Mouse (Mus musculus) limb, embryonic 13.5 days (tissue): Measurements from ENCODE around the gene BC037034. TPM values are rescaled to one million over a fixed set of nuclear protein-coding genes. Genes with fewer than 3 reads are reported as not detected.
"Not testable (repeated sequence)": the region's sequence is repeated elsewhere in the genome, so short reads cannot be mapped to it uniquely, and the experiment has no call there.

Experiments
- ATAC-seq: fragments of 200-750 bp; cut with Nextera tagmentation; 2 replicates; pipeline ENCODE4 v1.8.0; 2017; ENCODE audit warnings: low read depth, moderate number of reproducible peaks, moderate TSS enrichment; ENCODE audit not compliant: low FRiP score
- H3K27ac ChIP-seq: fragments of 300-500 bp; sonication (generic); 2 replicates; pipeline ENCODE4 v1.5.1; 2015; ENCODE audit warnings: inconsistent platforms, mild to moderate bottlenecking, moderate library complexity
- H3K27me3 ChIP-seq: fragments of 300-500 bp; sonication (generic); 2 replicates; pipeline ENCODE4 v1.6.1; 2015; ENCODE audit warnings: mild to moderate bottlenecking, inconsistent platforms
- H3K36me3 ChIP-seq: fragments of 300-500 bp; sonication (generic); 2 replicates; pipeline ENCODE4 v1.6.1; 2015; ENCODE audit warnings: inconsistent platforms, mild to moderate bottlenecking, moderate library complexity
- H3K4me1 ChIP-seq: fragments of 300-500 bp; sonication (generic); 2 replicates; pipeline ENCODE4 v1.6.1; 2015; ENCODE audit warnings: inconsistent platforms
- H3K4me2 ChIP-seq: fragments of 300-500 bp; sonication (generic); replicated peaks from 2 replicates; pipeline ENCODE4 v1.6.1; 2015; ENCODE audit warnings: inconsistent platforms, mild to moderate bottlenecking, moderate library complexity
- H3K4me3 ChIP-seq: fragments of 300-500 bp; sonication (generic); 2 replicates; pipeline ENCODE4 v1.5.1; 2015; ENCODE audit warnings: moderate library complexity, mild to moderate bottlenecking, inconsistent platforms
- H3K9ac ChIP-seq: fragments of 300-500 bp; sonication (generic); 2 replicates; pipeline ENCODE4 v1.6.1; 2015; ENCODE audit warnings: mild to moderate bottlenecking, inconsistent platforms
- H3K9me3 ChIP-seq: fragments of 300-500 bp; sonication (generic); 2 replicates; pipeline ENCODE4 v1.6.1; 2016; ENCODE audit warnings: inconsistent platforms
- WGBS: fragments of 180-500 bp; shearing (Covaris S2); methylation state at CpG from one replicate; pipeline ENCODE4 v1.1.7; 2015; 5-methylcytosine and 5-hydroxymethylcytosine counted together
- polyA plus RNA-seq: library from polyadenylated mRNA; unstranded; fragments of >200 nt; fragmentation: Nextera tagmentation; extraction: Ambion mirVana; gene quantifications from 2 replicates; pipeline ENCODE4 v1.2.1, GENCODE M21; 2015

The BC037034 gene
- polyA plus RNA-seq, 1 experiment from 2014 or later: 5.2 TPM

- Histone ChIP-seq H3K4me2 (no peak overlapping the region), H3K4me1 (no peaks in the 10 kb centered on the region), H3K27ac (no peak overlapping the region), H3K27me3 (no peaks in the 10 kb centered on the region), H3K9ac (no peak overlapping the region), H3K9me3 (no peaks in the 10 kb centered on the region), H3K4me3 (no peak overlapping the region), H3K36me3 (no peaks in the 10 kb centered on the region)
- no peak for ATAC-seq
- 86% methylated on average over 2 of the region's 2 CpGs for WGBS
Measured at GRCm38 (mm10) chr5:138233778-138234177, 30.1 kb downstream of the BC037034 start.

GRCm38 (mm10) chr5:138229511-138229910 is 34.3 kb downstream of the BC037034 start:
- Histone ChIP-seq H3K27ac (no peak overlapping the region), H3K4me2 (no peak overlapping the region), H3K27me3 (no peaks in the 10 kb centered on the region), H3K36me3 (no peaks in the 10 kb centered on the region), H3K9ac (no peak overlapping the region), H3K4me3 (no peak overlapping the region), H3K9me3 (no peaks in the 10 kb centered on the region), H3K4me1 (no peaks in the 10 kb centered on the region)
- WGBS: 94% methylated on average over 3 of the region's 3 CpGs
- ATAC-seq: no peak

GRCm38 (mm10) chr5:138228026-138228425 is 35.8 kb downstream of the BC037034 start:
- Histone ChIP-seq H3K9me3 (no peaks in the 10 kb centered on the region), H3K4me1 (no peaks in the 10 kb centered on the region), H3K27ac (no peak overlapping the region), H3K4me2 (no peak overlapping the region), H3K27me3 (no peaks in the 10 kb centered on the region), H3K9ac (no peak overlapping the region), H3K4me3 (no peak overlapping the region), H3K36me3 (no peaks in the 10 kb centered on the region)
- ATAC-seq: no peak
- 52% methylated on average over 3 of the region's 3 CpGs for WGBS

- H3K4me3 ChIP-seq: no peak overlapping the region
- no peaks in the 10 kb centered on the region for H3K4me1 ChIP-seq
- no peak overlapping the region for H3K27ac ChIP-seq
- H3K4me2 ChIP-seq: no peak overlapping the region
- ATAC-seq: no peak
- no peaks in the 10 kb centered on the region for H3K9me3 ChIP-seq
- H3K36me3 ChIP-seq: no peaks in the 10 kb centered on the region
- 74% methylated on average over 2 of the region's 2 CpGs for WGBS
- no peak overlapping the region for H3K9ac ChIP-seq
- no peaks in the 10 kb centered on the region for H3K27me3 ChIP-seq
Measured at GRCm38 (mm10) chr5:138227367-138227766, 36.5 kb downstream of the BC037034 start.

GRCm38 (mm10) chr5:138226491-138226890 is 37.3 kb downstream of the BC037034 start:
- no peaks in the 10 kb centered on the region for H3K27me3 ChIP-seq
- H3K9ac ChIP-seq: no peak overlapping the region
- ATAC-seq: no peak
- H3K27ac ChIP-seq: no peak overlapping the region
- no peaks in the 10 kb centered on the region for H3K4me1 ChIP-seq
- H3K4me3 ChIP-seq: no peak overlapping the region
- H3K36me3 ChIP-seq: no peaks in the 10 kb centered on the region
- no peak overlapping the region for H3K4me2 ChIP-seq
- H3K9me3 ChIP-seq: no peaks in the 10 kb centered on the region
- WGBS: 71% methylated on average over 4 of the region's 4 CpGs

- Histone ChIP-seq H3K27ac (no peak within 1 kb of the TSS), H3K9me3 (no peaks in the 10 kb centered on the region), H3K27me3 (no peaks in the 10 kb centered on the region), H3K36me3 (no peaks in the 10 kb centered on the region), H3K4me2 (no peak within 1 kb of the TSS), H3K9ac (no peak within 1 kb of the TSS), H3K4me1 (no peaks in the 10 kb centered on the region), H3K4me3 (no peak within 1 kb of the TSS)
- WGBS: 36% methylated on average over 2 of the region's 2 CpGs
- ATAC-seq: no peak
Measured at GRCm38 (mm10) chr5:138225700-138226099, 38.1 kb downstream of the BC037034 start, which contains the start of gene Nxpe5. TSS of gene Nxpe5 (plus strand) at chr5:138225898.

GRCm38 (mm10) chr5:138223287-138223686 is 40.5 kb downstream of the BC037034 start:
- ATAC-seq: no peak
- no peaks in the 10 kb centered on the region for H3K4me1 ChIP-seq
- H3K9me3 ChIP-seq: no peaks in the 10 kb centered on the region
- no peak overlapping the region for H3K9ac ChIP-seq
- no peaks in the 10 kb centered on the region for H3K27me3 ChIP-seq
- no peak overlapping the region for H3K4me2 ChIP-seq
- H3K4me3 ChIP-seq: no peak overlapping the region
- no peak overlapping the region for H3K27ac ChIP-seq
- 53% methylated on average over 3 of the region's 3 CpGs for WGBS
- no peaks in the 10 kb centered on the region for H3K36me3 ChIP-seq

GRCm38 (mm10) chr5:138222111-138222510 is 41.7 kb downstream of the BC037034 start:
- Histone ChIP-seq H3K9ac (no peak overlapping the region), H3K4me3 (no peak overlapping the region), H3K9me3 (peaks cover 3% of the 10 kb centered on the region), H3K4me2 (no peak overlapping the region), H3K27me3 (no peaks in the 10 kb centered on the region), H3K27ac (no peak overlapping the region), H3K36me3 (no peaks in the 10 kb centered on the region), H3K4me1 (no peaks in the 10 kb centered on the region)
- ATAC-seq: no peak
- WGBS: 22% methylated on average over 4 of the region's 4 CpGs

- Histone ChIP-seq H3K4me1 (no peaks in the 10 kb centered on the region), H3K27ac (no peak overlapping the region), H3K4me3 (no peak overlapping the region), H3K4me2 (no peak overlapping the region), H3K27me3 (no peaks in the 10 kb centered on the region), H3K36me3 (no peaks in the 10 kb centered on the region), H3K9ac (no peak overlapping the region), H3K9me3 (peaks cover 25% of the 10 kb centered on the region)
- ATAC-seq: no peak
- WGBS: 67% methylated on average over 2 of the region's 2 CpGs
Measured at GRCm38 (mm10) chr5:138219864-138220263, 44.0 kb downstream of the BC037034 start.

- ATAC-seq, H3K36me3 ChIP-seq, H3K4me1 ChIP-seq, H3K27me3 ChIP-seq, H3K4me2 ChIP-seq, H3K27ac ChIP-seq, H3K9ac ChIP-seq, H3K4me3 ChIP-seq: not testable (repeated sequence)
- WGBS: 96% methylated on average over 13 of the region's 13 CpGs
- peaks cover 31% of the 10 kb centered on the region for H3K9me3 ChIP-seq
Measured at GRCm38 (mm10) chr5:138216632-138217031, 47.2 kb downstream of the BC037034 start.

Other genes starting within 250 kb of the BC037034 start
- not detected in 2 replicates for gene Smok3a, start 242.8 kb downstream of the BC037034 start, polyA plus RNA-seq
- not detected in 2 replicates for gene Smok3b, start 242.6 kb downstream of the BC037034 start, polyA plus RNA-seq
- not detected in 2 replicates for gene Smok3c, start 210.8 kb downstream of the BC037034 start, polyA plus RNA-seq
- 20.1 and 22.4 TPM in 2 replicates for gene Zkscan1, start 178.9 kb downstream of the BC037034 start, polyA plus RNA-seq
- 76.5 and 77.3 TPM in 2 replicates for gene Zscan21, start 147.1 kb downstream of the BC037034 start, polyA plus RNA-seq
- gene Zfp113, start 108.3 kb downstream of the BC037034 start, polyA plus RNA-seq: 20.3 and 23.8 TPM in 2 replicates
- gene Cops6, start 103.0 kb downstream of the BC037034 start, polyA plus RNA-seq: 362 and 367 TPM in 2 replicates
- gene Ap4m1, start 92.0 kb downstream of the BC037034 start, polyA plus RNA-seq: 32.2 and 35.8 TPM in 2 replicates
- gene Mcm7, start 91.6 kb downstream of the BC037034 start, polyA plus RNA-seq: 208 and 210 TPM in 2 replicates
- 99.2 and 106 TPM in 2 replicates for gene Taf6, start 76.6 kb downstream of the BC037034 start, polyA plus RNA-seq
- gene Cnpy4, start 76.5 kb downstream of the BC037034 start, polyA plus RNA-seq: 73.0 and 73.8 TPM in 2 replicates
- gene Mblac1, start 69.7 kb downstream of the BC037034 start, polyA plus RNA-seq: 10.5 and 11.3 TPM in 2 replicates
- not detected in 2 replicates for gene Nxpe5, start 38.1 kb downstream of the BC037034 start, polyA plus RNA-seq
- 63.5 and 64.7 TPM in 2 replicates for gene Lamtor4, start 8.6 kb downstream of the BC037034 start, polyA plus RNA-seq
- gene Gal3st4, start 8.8 kb upstream of the BC037034 start, polyA plus RNA-seq: 3.3 and 4.5 TPM in 2 replicates
- gene Gm43720, start 15.9 kb upstream of the BC037034 start, polyA plus RNA-seq: 0.13 and 0.29 TPM in 2 replicates
- 52.9 and 55.6 TPM in 2 replicates for gene Gpc2, start 16.0 kb upstream of the BC037034 start, polyA plus RNA-seq
- 8.2 and 9.4 TPM in 2 replicates for gene Stag3, start 16.2 kb upstream of the BC037034 start, polyA plus RNA-seq
- gene Pvrig, start 77.9 kb upstream of the BC037034 start, polyA plus RNA-seq: 0.18 TPM in 1 of 2 replicates, not detected in the other
- 56.2 and 56.6 TPM in 2 replicates for gene Zfp157, start 177.4 kb upstream of the BC037034 start, polyA plus RNA-seq